Mouse (Mus musculus) ES-Bruce4 (cell line): ENCODE measurements around the gene Gm37419. TPM values are rescaled to one million over a fixed set of nuclear protein-coding genes. Genes with fewer than 3 reads are reported as not detected.

Experiments
- H3K27ac ChIP-seq: 2 replicates; pipeline ENCODE4 v1.5.1; 2012; ENCODE audit warnings: low read length, inconsistent platforms; ENCODE audit not compliant: insufficient read depth
- H3K27me3 ChIP-seq: 2 replicates; pipeline ENCODE4 v1.6.1; 2012; ENCODE audit warnings: mild to moderate bottlenecking, low read length, inconsistent platforms; ENCODE audit not compliant: control insufficient read depth, poor library complexity, insufficient read depth, severe bottlenecking
- H3K36me3 ChIP-seq: 2 replicates; pipeline ENCODE4 v1.6.1; 2012; ENCODE audit warnings: inconsistent platforms, mild to moderate bottlenecking, low read length, moderate library complexity; ENCODE audit not compliant: control insufficient read depth, poor library complexity, insufficient read depth, severe bottlenecking
- H3K4me1 ChIP-seq: one replicate; pipeline ENCODE4 v1.8.1; 2011; ENCODE audit warnings: low read length; ENCODE audit not compliant: control insufficient read depth, insufficient read depth
- H3K4me3 ChIP-seq: 2 replicates; pipeline ENCODE4 v1.5.1; 2011; ENCODE audit warnings: low read depth, mild to moderate bottlenecking, low read length
- H3K9ac ChIP-seq: 2 replicates; pipeline ENCODE4 v1.6.1; 2012; ENCODE audit warnings: low read depth, mild to moderate bottlenecking, inconsistent platforms; ENCODE audit not compliant: poor library complexity, severe bottlenecking
- H3K9me3 ChIP-seq: replicated peaks from 2 replicates; pipeline ENCODE4 v1.6.1; 2012; ENCODE audit warnings: mild to moderate bottlenecking, low read length, inconsistent platforms; ENCODE audit not compliant: control insufficient read depth, poor library complexity, insufficient read depth, severe bottlenecking
- CTCF ChIP-seq: IDR thresholded peaks from one replicate; pipeline ENCODE4 v1.8.1; 2011; ENCODE audit warnings: low read depth, low read length
- EP300 ChIP-seq: IDR thresholded peaks from 2 replicates; pipeline ENCODE4 v1.6.1; 2011; ENCODE audit warnings: low read depth, low read length; ENCODE audit not compliant: insufficient read depth
- POLR2A ChIP-seq: IDR thresholded peaks from one replicate; pipeline ENCODE4 v1.8.1; 2011; ENCODE audit warnings: low read length; ENCODE audit not compliant: insufficient read depth
- polyA plus RNA-seq: library from polyadenylated mRNA; stranded (reverse); fragments of >200 nt; gene quantifications from 2 replicates; pipeline ENCODE4 v1.2.4, GENCODE M21; 2011; ENCODE audit warnings: low read depth; ENCODE audit not compliant: missing spikeins, insufficient read depth, insufficient read length

Gm37419 gene
- polyA plus RNA-seq, 1 experiment, result not detected

DNA sequence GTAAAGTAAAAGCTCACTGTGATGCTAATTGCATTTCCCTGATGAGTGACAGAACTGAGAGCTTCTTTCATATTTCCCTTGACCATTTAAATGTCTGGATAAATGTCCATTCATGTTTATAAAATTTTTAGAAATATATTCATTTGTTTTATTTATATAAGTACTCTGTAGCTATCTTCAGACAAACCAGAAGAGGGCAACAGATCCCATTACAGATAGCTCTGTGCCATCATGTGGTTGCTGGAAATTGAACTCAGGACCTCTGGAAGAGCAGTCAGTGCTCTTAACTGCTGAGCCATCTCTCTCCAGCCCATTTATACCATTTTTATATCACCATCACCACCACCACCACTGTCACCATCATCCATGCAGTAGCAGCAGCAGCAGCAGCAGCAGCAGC is 29.3 kb upstream of the Gm37419 start:
- no peaks in the 10 kb centered on the region for H3K9me3 ChIP-seq
- H3K4me1 ChIP-seq, result no peaks in the 10 kb centered on the region
- H3K27me3 ChIP-seq, result no peaks in the 10 kb centered on the region
- no peak overlapping the region for H3K27ac ChIP-seq
- H3K36me3 ChIP-seq, result no peaks in the 10 kb centered on the region
- TF ChIP-seq EP300, result no peak
- no peak for TF ChIP-seq CTCF
- no peak overlapping the region for H3K4me3 ChIP-seq
- no peak overlapping the region for H3K9ac ChIP-seq

DNA sequence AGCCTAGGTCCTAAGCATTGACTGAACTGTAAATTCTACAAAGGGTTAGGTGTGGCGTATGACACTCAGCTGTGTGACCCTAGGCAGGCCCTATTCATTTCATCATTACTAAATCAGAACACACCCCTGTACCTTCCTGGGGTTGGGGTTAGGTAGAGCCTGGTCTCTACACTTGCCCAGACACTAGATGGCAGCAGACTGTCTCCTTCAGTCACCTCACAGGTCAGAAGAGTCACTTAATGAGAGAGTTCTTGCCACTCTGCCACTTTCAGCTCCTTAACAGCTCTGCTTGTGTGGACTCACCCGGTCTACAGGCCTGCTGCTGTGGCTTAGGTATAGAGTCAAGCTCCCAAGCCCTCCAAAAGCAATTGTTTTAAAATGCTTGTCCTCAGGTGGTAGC is 25.9 kb upstream of the Gm37419 start:
- H3K27ac ChIP-seq, result no peak overlapping the region
- H3K4me1 ChIP-seq, result no peaks in the 10 kb centered on the region
- no peak overlapping the region for H3K9ac ChIP-seq
- H3K9me3 ChIP-seq, result no peaks in the 10 kb centered on the region
- no peaks in the 10 kb centered on the region for H3K36me3 ChIP-seq
- H3K4me3 ChIP-seq, result no peak overlapping the region
- peak; percentile 34 for TF ChIP-seq CTCF
- TF ChIP-seq EP300, result no peak
- no peaks in the 10 kb centered on the region for H3K27me3 ChIP-seq

GRCm38 (mm10) chr16:23963896-23964668 is 24.2 kb upstream of the Gm37419 start:
- H3K9ac ChIP-seq, result no peak overlapping the region
- TF ChIP-seq POLR2A (no peak), EP300 (no peak), CTCF (no peak)

DNA sequence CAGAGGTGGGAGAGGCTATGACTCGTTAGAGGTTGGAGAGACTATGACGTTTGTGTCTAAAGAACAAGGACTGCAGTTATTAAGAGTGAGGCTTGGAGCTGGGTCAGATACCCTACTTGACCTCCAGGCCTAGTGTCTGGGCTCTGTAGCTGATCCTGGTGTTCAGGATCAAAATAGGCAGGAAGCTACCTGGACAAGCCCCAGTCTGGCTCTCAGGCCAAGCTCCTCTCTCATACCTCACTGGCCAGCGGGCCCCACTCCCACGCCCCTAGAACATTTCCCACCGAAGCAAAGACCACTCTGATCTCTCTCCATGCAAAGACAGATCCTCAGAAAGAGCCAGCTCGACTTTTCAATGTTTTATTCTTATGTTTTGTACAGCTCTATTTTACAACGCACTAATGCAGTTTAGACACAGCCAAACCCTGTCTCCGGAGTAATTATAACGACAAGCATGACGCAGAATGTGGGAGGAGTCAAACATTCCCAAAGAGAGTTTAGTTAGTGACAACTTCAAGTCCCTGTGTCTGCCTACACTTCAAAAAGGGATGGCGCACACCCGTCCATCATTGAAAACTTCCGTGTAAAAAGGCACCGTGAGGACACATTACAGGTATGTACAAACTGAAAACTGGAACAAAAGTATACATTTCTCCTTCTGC is 23.4 kb upstream of the Gm37419 start:
- Histone ChIP-seq H3K9ac (no peak overlapping the region), H3K27me3 (no peaks in the 10 kb centered on the region), H3K36me3 (no peaks in the 10 kb centered on the region), H3K27ac (no peak overlapping the region), H3K4me1 (no peaks in the 10 kb centered on the region), H3K4me3 (no peak overlapping the region), H3K9me3 (no peaks in the 10 kb centered on the region)
- no peak for TF ChIP-seq EP300
- no peak for TF ChIP-seq POLR2A
- TF ChIP-seq CTCF, result no peak

More at GRCm38 (mm10) chr16:23963896-23964668, 24.2 kb upstream of the Gm37419 start:
- Histone ChIP-seq H3K4me3 (no peak overlapping the region), H3K27me3 (no peaks in the 10 kb centered on the region), H3K9me3 (no peaks in the 10 kb centered on the region), H3K4me1 (no peaks in the 10 kb centered on the region), H3K36me3 (no peaks in the 10 kb centered on the region), H3K27ac (no peak overlapping the region)

DNA sequence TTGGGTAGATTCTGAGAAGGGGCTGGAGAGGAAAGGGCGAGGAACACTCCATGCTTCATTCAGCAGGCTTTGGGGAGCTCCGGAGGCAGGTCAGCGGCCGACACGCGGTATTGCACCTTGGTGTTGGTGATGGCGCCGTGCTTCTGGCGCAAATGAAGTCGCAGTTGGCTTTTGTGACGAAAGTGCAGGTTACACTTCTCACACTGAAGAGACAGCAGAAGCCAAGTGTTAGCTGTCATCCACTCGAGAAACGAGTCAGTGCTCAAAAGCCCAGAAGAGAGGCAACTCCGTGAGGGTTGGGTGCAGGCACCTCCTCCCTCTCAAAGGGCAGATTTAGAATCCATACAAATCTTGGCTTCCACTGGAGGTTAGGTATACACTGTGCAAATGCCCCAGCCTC is 22.2 kb upstream of the Gm37419 start:
- no peaks in the 10 kb centered on the region for H3K27me3 ChIP-seq
- H3K27ac ChIP-seq, result no peak overlapping the region
- no peak for TF ChIP-seq CTCF
- TF ChIP-seq POLR2A, result no peak
- no peak for TF ChIP-seq EP300
- no peak overlapping the region for H3K4me3 ChIP-seq
- H3K9ac ChIP-seq, result no peak overlapping the region
- H3K9me3 ChIP-seq, result no peaks in the 10 kb centered on the region
- no peaks in the 10 kb centered on the region for H3K36me3 ChIP-seq
- no peaks in the 10 kb centered on the region for H3K4me1 ChIP-seq

GRCm38 (mm10) chr16:23967301-23967700 is 21.0 kb upstream of the Gm37419 start:
- Histone ChIP-seq H3K9me3 (no peaks in the 10 kb centered on the region), H3K9ac (no peak overlapping the region), H3K4me1 (no peaks in the 10 kb centered on the region), H3K27ac (no peak overlapping the region), H3K36me3 (no peaks in the 10 kb centered on the region), H3K4me3 (no peak overlapping the region), H3K27me3 (no peaks in the 10 kb centered on the region)
- no peak for TF ChIP-seq POLR2A
- peak; percentile 58 for TF ChIP-seq CTCF
- TF ChIP-seq EP300, result no peak
